Mouse (Mus musculus) limb, embryonic 12.5 days (tissue): Measurements from ENCODE around the gene Aknad1. TPM values are rescaled to one million over a fixed set of nuclear protein-coding genes. Genes with fewer than 3 reads are reported as not detected.

ENCODE experiments used
- ATAC-seq: fragments of 200-750 bp; cut with Nextera tagmentation; 2 replicates; pipeline ENCODE4 v1.8.0; 2017; ENCODE audit warnings: low read depth, moderate TSS enrichment; ENCODE audit not compliant: insufficient number of reproducible peaks, insufficient read depth, low FRiP score, low TSS enrichment
- H3K27ac ChIP-seq: fragments of 300-500 bp; sonication (generic); 2 replicates; pipeline ENCODE4 v1.5.1; 2016; ENCODE audit warnings: mild to moderate bottlenecking, moderate library complexity
- H3K27me3 ChIP-seq: fragments of 300-500 bp; sonication (generic); 2 replicates; pipeline ENCODE4 v1.6.1; 2016; ENCODE audit warnings: mild to moderate bottlenecking, moderate library complexity
- H3K36me3 ChIP-seq: fragments of 300-500 bp; sonication (generic); 2 replicates; pipeline ENCODE4 v1.6.1; 2016; ENCODE audit warnings: mild to moderate bottlenecking, moderate library complexity
- H3K4me1 ChIP-seq: fragments of 300-500 bp; sonication (generic); replicated peaks from 2 replicates; pipeline ENCODE4 v1.6.1; 2016
- H3K4me2 ChIP-seq: fragments of 300-500 bp; sonication (generic); 2 replicates; pipeline ENCODE4 v1.6.1; 2016; ENCODE audit warnings: mild to moderate bottlenecking, moderate library complexity
- H3K4me3 ChIP-seq: fragments of 300-500 bp; sonication (generic); replicated peaks from 2 replicates; pipeline ENCODE4 v1.5.1; 2016; ENCODE audit warnings: mild to moderate bottlenecking
- H3K9ac ChIP-seq: fragments of 300-500 bp; sonication (generic); replicated peaks from 2 replicates; pipeline ENCODE4 v1.6.1; 2016; ENCODE audit warnings: mild to moderate bottlenecking, moderate library complexity
- H3K9me3 ChIP-seq: fragments of 300-500 bp; sonication (generic); 2 replicates; pipeline ENCODE4 v1.6.1; 2016; ENCODE audit warnings: mild to moderate bottlenecking, moderate library complexity
- WGBS: fragments of 180-500 bp; shearing (Covaris S2); methylation state at CpG from one replicate; pipeline ENCODE4 v1.1.7; 2016; 5-methylcytosine and 5-hydroxymethylcytosine counted together
- polyA plus RNA-seq: library from polyadenylated mRNA; unstranded; fragments of >200 nt; fragmentation: Nextera tagmentation; extraction: Ambion mirVana; gene quantifications from 2 replicates; pipeline ENCODE4 v1.2.1, GENCODE M21; 2016

Aknad1 gene
- polyA plus RNA-seq, 1 experiment from 2014 or later: 1.1 TPM

- no peaks in the 10 kb centered on the region for H3K9me3 ChIP-seq
- ATAC-seq: no peak
- H3K27me3 ChIP-seq: no peaks in the 10 kb centered on the region
- H3K4me2 ChIP-seq: no peak overlapping the region
- 74% methylated on average over 10 of the region's 10 CpGs for WGBS
- H3K36me3 ChIP-seq: no peaks in the 10 kb centered on the region
- H3K27ac ChIP-seq: no peak overlapping the region
- no peak overlapping the region for H3K9ac ChIP-seq
- peaks cover 29% of the 10 kb centered on the region for H3K4me1 ChIP-seq
- no peak overlapping the region for H3K4me3 ChIP-seq
These were observed 28.0 kb downstream of the Aknad1 start for GRCm38 (mm10) chr3:108767416-108767815.

GRCm38 (mm10) chr3:108769547-108769946, 30.1 kb downstream of the Aknad1 start:
- Histone ChIP-seq H3K4me3 (no peak overlapping the region), H3K9ac (no peak overlapping the region), H3K27me3 (no peaks in the 10 kb centered on the region), H3K27ac (0 out of 2 replicates have a peak overlapping the region, but pooled peaks have one; percentile 60), H3K9me3 (no peaks in the 10 kb centered on the region), H3K4me2 (no peak overlapping the region), H3K36me3 (no peaks in the 10 kb centered on the region), H3K4me1 (peaks cover 29% of the 10 kb centered on the region)
- no peak for ATAC-seq
- WGBS: 60% methylated on average over 6 of the region's 6 CpGs

GRCm38 (mm10) chr3:108770725-108771368, 31.4 kb downstream of the Aknad1 start:
- Histone ChIP-seq H3K9ac (no peak overlapping the region), H3K36me3 (no peaks in the 10 kb centered on the region), H3K27me3 (no peaks in the 10 kb centered on the region), H3K4me2 (no peak overlapping the region; the same call in 1 of the 2 replicates), H3K4me3 (no peak overlapping the region), H3K27ac (peak overlapping the region; percentile 77), H3K4me1 (peaks cover 23% of the 10 kb centered on the region), H3K9me3 (no peaks in the 10 kb centered on the region)
- ATAC-seq: peak; percentile 68
- 24% methylated on average over 6 of the region's 6 CpGs for WGBS

GRCm38 (mm10) chr3:108772211-108772610, 32.8 kb downstream of the Aknad1 start:
- Histone ChIP-seq H3K4me2 (no peak overlapping the region), H3K4me3 (no peak overlapping the region), H3K9ac (no peak overlapping the region), H3K27ac (no peak overlapping the region), H3K9me3 (no peaks in the 10 kb centered on the region), H3K36me3 (no peaks in the 10 kb centered on the region), H3K4me1 (peaks cover 23% of the 10 kb centered on the region), H3K27me3 (no peaks in the 10 kb centered on the region)
- no peak for ATAC-seq
- WGBS: 91% methylated on average over 13 of the region's 13 CpGs

- Histone ChIP-seq H3K9ac (no peak overlapping the region), H3K9me3 (no peaks in the 10 kb centered on the region), H3K36me3 (no peaks in the 10 kb centered on the region), H3K4me3 (no peak overlapping the region), H3K27me3 (no peaks in the 10 kb centered on the region), H3K27ac (no peak overlapping the region), H3K4me2 (no peak overlapping the region), H3K4me1 (peaks cover 23% of the 10 kb centered on the region)
- ATAC-seq: no peak
- WGBS: 84% methylated on average over 3 of the region's 3 CpGs
These were observed 33.4 kb downstream of the Aknad1 start for GRCm38 (mm10) chr3:108772811-108773210.

DNA sequence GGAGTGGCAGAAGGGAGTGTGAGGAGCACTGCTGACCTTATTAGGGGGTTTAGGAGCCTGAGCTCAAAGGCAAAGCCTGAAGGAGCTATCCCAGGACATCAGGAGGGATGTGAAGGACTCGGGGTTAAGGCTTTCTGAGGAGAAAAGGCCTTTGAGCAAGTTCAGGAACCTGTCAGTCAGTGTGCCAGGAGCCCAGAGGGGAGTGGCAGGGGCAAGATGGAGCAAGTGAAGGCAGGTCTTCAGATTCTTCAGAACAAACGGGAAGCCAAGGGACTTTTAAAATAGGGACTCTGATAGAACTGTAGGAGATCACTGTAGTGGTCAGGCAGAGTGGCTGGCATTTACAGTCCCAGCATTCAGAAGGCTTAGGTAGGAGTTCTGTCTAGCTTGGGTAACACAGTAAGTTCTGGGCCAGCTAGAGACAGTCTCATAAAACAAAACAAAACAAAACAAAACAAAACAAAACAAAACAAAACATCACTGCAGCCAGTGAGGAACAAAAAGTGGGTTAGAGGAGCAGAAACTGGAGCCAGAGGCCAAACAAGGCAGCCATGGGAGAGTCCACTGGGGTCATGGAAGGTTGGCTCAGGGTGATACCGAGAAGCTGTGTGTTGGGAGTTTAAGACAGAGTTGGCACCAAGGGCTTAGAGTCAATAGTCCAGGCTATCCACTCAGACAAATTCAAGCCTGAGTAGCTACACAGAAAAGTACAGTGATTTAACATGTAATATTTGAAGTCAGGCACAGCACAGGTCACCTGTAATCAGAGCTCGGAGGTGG, 39.5 kb downstream of the Aknad1 start:
- no peak for ATAC-seq

GRCm38 (mm10) chr3:108781238-108781883, 41.9 kb downstream of the Aknad1 start:
- H3K9me3 ChIP-seq: peaks cover 21% of the 10 kb centered on the region; the same call in 1 of the 2 replicates
- no peak overlapping the region for H3K9ac ChIP-seq
- H3K4me3 ChIP-seq: no peak overlapping the region
- no peaks in the 10 kb centered on the region for H3K27me3 ChIP-seq
- no peaks in the 10 kb centered on the region for H3K36me3 ChIP-seq
- H3K4me2 ChIP-seq: peak overlapping the region; percentile 10; the same call in 1 of the 2 replicates
- peaks cover 19% of the 10 kb centered on the region for H3K4me1 ChIP-seq
- peak overlapping the region; percentile 41 for H3K27ac ChIP-seq
- ATAC-seq: peak; percentile 52; the same call in 1 of the 2 replicates
- WGBS: 44% methylated on average over 10 of the region's 10 CpGs

More for the DNA sequence above, 39.5 kb downstream of the Aknad1 start:
- 72% methylated on average over 4 of the region's 4 CpGs for WGBS
- Histone ChIP-seq H3K9me3 (0 out of 2 replicates have a peak, but pooled peaks cover 4% of the 10 kb centered on the region), H3K4me2 (no peak overlapping the region), H3K9ac (no peak overlapping the region), H3K4me1 (peaks cover 19% of the 10 kb centered on the region), H3K27ac (no peak overlapping the region), H3K4me3 (no peak overlapping the region), H3K27me3 (no peaks in the 10 kb centered on the region), H3K36me3 (no peaks in the 10 kb centered on the region)

GRCm38 (mm10) chr3:108781884-108782270, 42.4 kb downstream of the Aknad1 start:
- peaks cover 24% of the 10 kb centered on the region for H3K4me1 ChIP-seq
- no peak overlapping the region for H3K4me2 ChIP-seq
- H3K27me3 ChIP-seq: no peaks in the 10 kb centered on the region
- no peak overlapping the region for H3K9ac ChIP-seq
- H3K4me3 ChIP-seq: no peak overlapping the region
- no peak overlapping the region for H3K27ac ChIP-seq
- no peak for ATAC-seq
- H3K9me3 ChIP-seq: peaks cover 21% of the 10 kb centered on the region; the same call in 1 of the 2 replicates
- WGBS: 80% methylated on average over 5 of the region's 5 CpGs
- no peaks in the 10 kb centered on the region for H3K36me3 ChIP-seq

- Histone ChIP-seq H3K4me3 (no peak overlapping the region), H3K4me2 (no peak overlapping the region), H3K9me3 (peaks cover 21% of the 10 kb centered on the region; the same call in 1 of the 2 replicates), H3K27me3 (no peaks in the 10 kb centered on the region), H3K27ac (peak overlapping the region; percentile 77), H3K36me3 (no peaks in the 10 kb centered on the region), H3K4me1 (peaks cover 27% of the 10 kb centered on the region), H3K9ac (no peak overlapping the region)
- ATAC-seq: no peak
- 48% methylated on average over 6 of the region's 6 CpGs for WGBS
These were observed 43.0 kb downstream of the Aknad1 start for GRCm38 (mm10) chr3:108782364-108782895.

DNA sequence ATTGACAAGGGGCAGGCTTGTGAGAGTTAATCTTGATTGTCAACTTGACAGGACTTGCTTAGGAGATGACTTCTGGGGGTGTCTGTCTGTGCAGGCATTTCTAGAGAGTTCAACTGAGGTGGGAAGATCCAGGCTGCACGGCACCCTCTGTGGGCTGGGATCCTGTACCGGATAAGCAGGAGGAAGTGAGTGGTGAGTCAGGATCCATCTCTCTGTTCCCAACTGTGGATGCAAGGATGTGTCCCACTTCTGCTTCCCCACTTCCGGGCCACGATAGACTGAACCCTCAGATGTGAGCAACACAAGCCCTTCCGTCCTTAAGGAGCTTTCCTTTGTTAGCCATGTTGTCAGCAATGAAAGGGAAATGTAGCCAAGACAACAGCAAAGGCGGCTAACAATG, 47.1 kb downstream of the Aknad1 start:
- Histone ChIP-seq H3K27ac (no peak overlapping the region), H3K9ac (no peak overlapping the region), H3K27me3 (no peaks in the 10 kb centered on the region), H3K9me3 (peaks cover 21% of the 10 kb centered on the region; the same call in 1 of the 2 replicates), H3K4me1 (peaks cover 54% of the 10 kb centered on the region), H3K4me2 (no peak overlapping the region), H3K36me3 (no peaks in the 10 kb centered on the region), H3K4me3 (no peak overlapping the region)
- WGBS: 84% methylated on average over 6 of the region's 6 CpGs
- ATAC-seq: no peak
